Mouse (Mus musculus): Measurements from ENCODE around the gene Por. TPM values are rescaled to one million over a fixed set of nuclear protein-coding genes. Genes with fewer than 3 reads are reported as not detected.

The Por gene
- polyA plus RNA-seq, 1 experiment from 2014 or later, result 67.8 TPM

DNA sequence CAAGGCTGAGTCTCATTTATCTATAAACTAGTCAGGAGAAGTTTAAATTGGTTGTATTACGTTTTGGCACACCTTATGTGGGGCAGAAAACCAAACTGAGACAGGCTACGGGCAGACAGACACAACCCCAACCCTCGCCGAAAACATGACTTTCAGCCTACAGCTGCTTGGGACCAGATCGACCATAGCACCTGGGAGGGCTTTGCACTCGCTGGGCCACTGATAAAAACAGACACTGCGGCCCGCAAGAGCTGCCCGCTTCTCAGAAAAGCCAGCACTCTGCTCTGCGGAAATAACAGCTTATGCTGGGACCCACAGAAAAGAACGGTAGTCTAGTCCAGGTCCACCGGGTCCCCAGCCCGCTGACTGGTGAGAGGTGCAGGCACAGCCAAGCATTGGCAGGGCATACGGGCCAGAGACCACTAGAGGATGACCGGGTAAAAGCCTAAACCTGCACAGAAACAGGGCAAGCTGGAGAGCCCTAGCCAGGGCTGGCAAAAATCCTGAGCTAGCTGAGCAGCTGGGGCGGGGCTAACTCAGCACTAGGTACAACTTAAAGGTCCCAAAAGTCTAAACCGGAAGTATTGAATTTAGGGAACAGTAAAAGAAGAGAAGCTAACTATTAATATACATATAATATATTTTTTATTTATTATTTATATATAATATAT, 12.0 kb upstream of the Por start:
- H3K27ac ChIP-seq, result no peak overlapping the region
- no peaks in the 10 kb centered on the region for H3K36me3 ChIP-seq
- H3K9me3 ChIP-seq, result no peaks in the 10 kb centered on the region
- WGBS, result 47% methylated on average over 17 of the region's 17 CpGs
- no peak for ATAC-seq (ENCODE audit: borderline replicate concordance, extremely low read depth, low FRiP score, low TSS enrichment)
- H3K4me1 ChIP-seq, result no peaks in the 10 kb centered on the region
- no peaks in the 10 kb centered on the region for H3K27me3 ChIP-seq
- H3K9ac ChIP-seq, result no peak overlapping the region
- H3K4me3 ChIP-seq, result no peak overlapping the region
- no peak overlapping the region for H3K4me2 ChIP-seq

DNA sequence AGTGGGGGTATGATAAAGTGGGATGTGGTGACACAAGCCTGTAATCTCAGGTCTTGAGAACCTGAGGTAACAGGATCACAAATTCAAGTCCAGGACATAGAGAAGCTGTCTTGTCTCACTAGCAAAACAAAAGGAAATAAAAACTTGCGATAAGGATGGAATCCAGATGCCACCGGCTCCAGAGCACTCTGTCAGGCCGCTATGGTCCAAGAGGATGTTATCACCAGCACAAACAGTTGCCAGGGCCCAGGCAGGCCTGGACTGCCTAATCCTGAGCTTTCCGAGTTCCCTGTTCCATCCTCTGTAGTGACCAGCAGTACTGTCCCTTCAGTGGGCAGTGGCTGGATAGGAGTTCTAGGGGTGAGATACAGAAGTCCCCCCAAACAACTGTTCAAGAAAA, 9.9 kb upstream of the Por start:
- H3K4me1 ChIP-seq, result no peaks in the 10 kb centered on the region
- no peaks in the 10 kb centered on the region for H3K27me3 ChIP-seq
- no peak overlapping the region for H3K4me2 ChIP-seq
- H3K9ac ChIP-seq, result no peak overlapping the region
- no peak for ATAC-seq (ENCODE audit: borderline replicate concordance, extremely low read depth, low FRiP score, low TSS enrichment)
- H3K36me3 ChIP-seq, result no peaks in the 10 kb centered on the region
- no peak overlapping the region for H3K27ac ChIP-seq
- H3K9me3 ChIP-seq, result no peaks in the 10 kb centered on the region
- 30% methylated on average over 4 of the region's 4 CpGs for WGBS
- H3K4me3 ChIP-seq, result no peak overlapping the region

DNA sequence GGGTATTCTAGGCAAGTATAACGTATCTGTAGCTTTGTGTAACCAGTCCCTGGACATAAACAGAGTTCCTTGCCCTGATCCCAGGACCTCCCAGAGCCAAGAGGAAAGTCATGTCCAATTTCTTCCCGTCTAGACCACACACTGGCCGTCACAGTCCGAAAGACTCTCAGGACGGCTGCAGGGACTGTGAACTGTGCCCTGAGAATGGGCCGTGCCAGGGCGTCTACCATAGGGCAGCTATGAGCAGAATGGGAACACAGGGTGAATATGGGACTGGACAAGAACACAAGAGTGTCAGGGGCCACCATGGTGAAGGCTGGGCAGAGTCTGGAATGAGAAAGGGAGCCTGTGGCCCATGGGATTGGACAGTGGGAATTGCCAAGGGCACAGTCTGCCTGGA, 9.3 kb upstream of the Por start:
- H3K9me3 ChIP-seq, result no peaks in the 10 kb centered on the region
- 72% methylated on average over 7 of the region's 7 CpGs for WGBS

DNA sequence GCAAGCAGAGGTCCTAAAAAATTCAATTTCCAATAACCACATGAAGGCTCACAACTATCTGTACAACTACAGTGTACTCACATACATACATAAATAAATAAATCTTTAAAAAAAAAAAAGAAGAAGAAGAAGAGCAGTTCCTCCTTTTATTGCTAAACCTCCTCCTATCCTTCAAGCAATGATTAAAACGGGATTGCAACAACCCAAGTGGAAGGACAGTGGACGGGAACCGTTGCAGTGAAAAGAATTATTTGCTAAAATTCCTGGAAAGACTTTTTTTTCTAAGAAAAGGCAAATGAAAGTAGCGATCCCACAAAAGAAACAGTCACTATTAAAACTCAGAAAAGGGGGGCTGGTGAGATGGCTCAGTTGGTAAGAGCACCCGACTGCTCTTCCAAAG, 2.9 kb upstream of the Por start:
- ATAC-seq (ENCODE audit: borderline replicate concordance, extremely low read depth, low FRiP score, low TSS enrichment), result no peak
- H3K4me1 ChIP-seq, result no peaks in the 10 kb centered on the region
- 71% methylated on average over 5 of the region's 5 CpGs for WGBS
- H3K27me3 ChIP-seq, result no peaks in the 10 kb centered on the region
- H3K36me3 ChIP-seq, result no peaks in the 10 kb centered on the region
- no peaks in the 10 kb centered on the region for H3K9me3 ChIP-seq
- H3K4me2 ChIP-seq, result no peak overlapping the region
- no peak overlapping the region for H3K27ac ChIP-seq
- no peak overlapping the region for H3K4me3 ChIP-seq
- no peak overlapping the region for H3K9ac ChIP-seq

More for the DNA sequence above, 9.3 kb upstream of the Por start:
- H3K4me1 ChIP-seq, result no peaks in the 10 kb centered on the region
- H3K4me2 ChIP-seq, result no peak overlapping the region
- H3K36me3 ChIP-seq, result no peaks in the 10 kb centered on the region
- no peak for ATAC-seq (ENCODE audit: borderline replicate concordance, extremely low read depth, low FRiP score, low TSS enrichment)
- H3K4me3 ChIP-seq, result no peak overlapping the region
- no peaks in the 10 kb centered on the region for H3K27me3 ChIP-seq
- no peak overlapping the region for H3K9ac ChIP-seq
- no peak overlapping the region for H3K27ac ChIP-seq

DNA sequence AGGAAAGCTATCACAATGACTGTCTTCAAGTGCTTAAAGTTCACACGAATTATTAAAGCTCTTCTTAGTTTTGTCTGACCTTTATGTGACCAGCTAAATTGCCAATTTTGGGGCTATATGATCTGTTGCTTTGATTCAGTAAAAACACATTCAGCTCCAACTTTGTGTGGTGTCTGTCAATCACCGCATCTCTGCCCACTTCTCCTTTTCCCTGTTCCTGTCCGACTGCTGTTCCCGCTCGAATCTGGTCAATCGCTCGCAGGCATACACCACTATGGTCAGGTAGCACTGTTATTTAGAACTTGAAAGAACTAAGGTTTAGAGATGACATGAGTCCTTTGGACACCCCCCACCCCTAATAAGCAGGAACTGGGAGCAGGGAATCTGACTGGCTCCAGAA, 1.8 kb upstream of the Por start:
- 87% methylated on average over 7 of the region's 7 CpGs for WGBS
- no peak overlapping the region for H3K9ac ChIP-seq
- ATAC-seq (ENCODE audit: borderline replicate concordance, extremely low read depth, low FRiP score, low TSS enrichment), result no peak

DNA sequence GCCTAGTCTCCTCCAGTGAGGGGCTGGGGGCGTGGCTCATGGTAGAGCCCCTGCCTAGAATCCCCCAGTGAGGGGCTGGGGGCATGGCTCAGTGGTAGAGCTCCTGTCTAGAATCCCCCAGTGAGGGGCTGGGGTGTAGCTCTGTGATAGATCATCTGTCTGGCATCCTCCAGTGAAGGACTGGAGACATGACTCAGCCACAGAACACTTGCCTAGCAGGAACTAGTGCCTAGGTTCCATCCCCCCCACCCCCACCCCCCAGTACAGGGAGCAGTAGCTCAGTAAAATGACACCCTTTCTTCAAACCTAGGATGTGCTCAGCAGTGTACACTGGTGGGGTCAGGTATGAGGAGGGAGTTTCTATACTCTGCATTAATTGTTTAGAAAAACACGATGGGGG, 1.0 kb downstream of the Por start:
- 73% methylated on average over 2 of the region's 2 CpGs for WGBS
- ATAC-seq (ENCODE audit: borderline replicate concordance, extremely low read depth, low FRiP score, low TSS enrichment), result no peak; the same call in 1 of the 2 replicates
- H3K9ac ChIP-seq, result no peak overlapping the region
- no peak overlapping the region for H3K4me2 ChIP-seq
- H3K4me1 ChIP-seq, result peaks cover 15% of the 10 kb centered on the region
- H3K9me3 ChIP-seq, result no peaks in the 10 kb centered on the region
- H3K27me3 ChIP-seq, result peaks cover 4% of the 10 kb centered on the region; the same call in 1 of the 2 replicates
- no peak overlapping the region for H3K4me3 ChIP-seq
- H3K36me3 ChIP-seq, result no peaks in the 10 kb centered on the region
- H3K27ac ChIP-seq, result no peak overlapping the region

More for the DNA sequence above, 1.8 kb upstream of the Por start:
- no peak overlapping the region for H3K4me2 ChIP-seq
- H3K27me3 ChIP-seq, result no peaks in the 10 kb centered on the region
- H3K9me3 ChIP-seq, result no peaks in the 10 kb centered on the region
- H3K36me3 ChIP-seq, result no peaks in the 10 kb centered on the region
- H3K4me3 ChIP-seq, result no peak overlapping the region
- no peak overlapping the region for H3K27ac ChIP-seq
- H3K4me1 ChIP-seq, result 0 out of 2 replicates have a peak, but pooled peaks cover 4% of the 10 kb centered on the region

DNA sequence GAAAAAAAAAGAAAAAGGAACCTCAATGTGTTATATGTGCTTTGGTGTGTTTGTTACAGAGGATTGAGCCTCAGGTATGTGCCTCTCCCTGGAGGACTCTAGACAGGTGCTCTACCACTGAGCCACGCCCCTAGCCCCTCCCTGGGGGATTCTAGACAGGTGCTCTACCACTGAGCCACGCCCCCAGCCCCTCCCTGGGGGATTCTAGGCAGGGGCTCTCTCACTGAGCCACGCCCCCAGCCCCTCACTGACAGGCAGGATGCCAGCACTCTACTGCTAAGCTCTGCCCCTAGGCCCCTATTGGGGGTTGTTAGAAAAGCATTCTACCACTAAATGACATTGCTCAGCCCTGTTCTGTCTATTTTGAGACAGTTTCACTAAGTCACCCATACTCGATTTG, 2.7 kb downstream of the Por start:
- peaks cover 15% of the 10 kb centered on the region for H3K4me1 ChIP-seq
- H3K9ac ChIP-seq, result no peak overlapping the region
- H3K27ac ChIP-seq, result no peak overlapping the region
- no peak for ATAC-seq (ENCODE audit: borderline replicate concordance, extremely low read depth, low FRiP score, low TSS enrichment)
- 65% methylated on average over 4 of the region's 4 CpGs for WGBS
- H3K9me3 ChIP-seq, result no peaks in the 10 kb centered on the region
- no peak overlapping the region for H3K4me2 ChIP-seq
- peaks cover 4% of the 10 kb centered on the region; the same call in 1 of the 2 replicates for H3K27me3 ChIP-seq
- no peak overlapping the region for H3K4me3 ChIP-seq
- H3K36me3 ChIP-seq, result no peaks in the 10 kb centered on the region

DNA sequence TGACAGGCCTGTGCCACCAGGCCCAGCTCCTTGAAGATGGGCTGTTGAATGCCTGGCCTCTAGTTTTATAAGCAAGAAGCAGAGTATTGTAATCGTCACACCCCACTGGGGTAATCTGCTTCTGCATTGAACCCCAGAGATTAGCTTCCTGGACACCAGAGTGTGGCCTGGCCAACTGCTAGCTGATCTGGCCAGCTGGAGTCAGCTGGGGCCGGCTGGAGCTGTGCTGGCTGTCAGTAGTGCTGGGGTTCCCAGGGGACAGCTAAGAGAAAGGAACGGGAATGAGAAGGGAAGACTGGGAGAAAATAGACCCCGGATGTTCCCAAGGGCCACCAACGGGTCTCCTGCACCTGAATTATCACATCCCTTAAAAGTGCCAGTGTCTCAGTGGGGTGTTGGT, 3.1 kb downstream of the Por start:
- Histone ChIP-seq H3K27me3 (peaks cover 4% of the 10 kb centered on the region; the same call in 1 of the 2 replicates), H3K36me3 (no peaks in the 10 kb centered on the region), H3K4me2 (no peak overlapping the region), H3K4me3 (no peak overlapping the region), H3K4me1 (peaks cover 15% of the 10 kb centered on the region), H3K9me3 (no peaks in the 10 kb centered on the region), H3K27ac (no peak overlapping the region), H3K9ac (no peak overlapping the region)
- ATAC-seq (ENCODE audit: borderline replicate concordance, extremely low read depth, low FRiP score, low TSS enrichment), result no peak
- 65% methylated on average over 5 of the region's 5 CpGs for WGBS

DNA sequence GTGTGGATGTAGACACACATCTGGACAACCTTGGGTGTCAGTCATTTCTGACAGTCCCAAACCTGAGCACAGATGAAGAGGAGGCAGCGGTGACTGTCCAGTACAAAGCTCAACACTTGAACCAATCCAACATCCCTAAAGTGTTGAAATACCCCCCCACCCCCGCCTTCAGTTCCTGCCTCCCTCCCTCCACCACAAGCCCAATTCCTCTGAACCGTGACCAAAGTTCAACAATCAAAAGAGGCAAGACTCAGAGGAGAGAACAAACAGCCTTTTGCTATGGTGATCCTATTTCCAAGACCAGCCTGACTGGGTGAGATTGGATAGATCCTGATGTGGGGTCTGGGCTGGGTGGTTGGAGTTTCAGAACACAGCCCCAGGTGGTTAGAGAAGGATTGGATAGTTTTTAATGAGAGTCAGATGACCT, 4.5 kb downstream of the Por start:
- Histone ChIP-seq H3K4me1 (peaks cover 15% of the 10 kb centered on the region), H3K27me3 (peaks cover 4% of the 10 kb centered on the region; the same call in 1 of the 2 replicates), H3K27ac (no peak overlapping the region), H3K4me2 (no peak overlapping the region; the same call in 1 of the 2 replicates), H3K9ac (no peak overlapping the region), H3K36me3 (no peaks in the 10 kb centered on the region), H3K4me3 (no peak overlapping the region), H3K9me3 (no peaks in the 10 kb centered on the region)
- WGBS, result 27% methylated on average over 3 of the region's 3 CpGs
- ATAC-seq (ENCODE audit: borderline replicate concordance, extremely low read depth, low FRiP score, low TSS enrichment), result no peak

DNA sequence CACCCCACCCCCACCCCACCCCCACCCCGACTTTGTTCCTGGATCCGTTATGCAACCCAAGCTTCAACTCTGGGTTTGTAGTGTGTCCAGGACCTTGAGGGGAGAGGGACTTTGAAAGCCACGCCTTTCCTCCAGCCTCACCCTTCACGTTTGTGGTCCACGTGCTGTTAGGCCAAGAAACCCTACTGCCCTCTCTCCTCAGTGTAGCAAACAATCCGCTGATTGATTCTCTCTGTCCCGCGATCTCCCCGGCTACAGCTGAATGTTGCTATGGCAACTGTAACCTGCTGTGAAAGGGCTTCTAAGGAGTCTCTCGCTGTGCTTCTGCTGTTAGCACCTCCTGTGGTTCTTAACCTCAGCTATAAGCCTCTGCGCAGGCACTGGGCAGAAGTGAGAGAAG, 5.0 kb downstream of the Por start:
- Histone ChIP-seq H3K4me3 (no peak overlapping the region), H3K36me3 (no peaks in the 10 kb centered on the region), H3K27ac (no peak overlapping the region), H3K4me1 (peaks cover 15% of the 10 kb centered on the region), H3K4me2 (peak overlapping the region; percentile 18; the same call in 1 of the 2 replicates), H3K9ac (no peak overlapping the region), H3K27me3 (peaks cover 4% of the 10 kb centered on the region; the same call in 1 of the 2 replicates), H3K9me3 (no peaks in the 10 kb centered on the region)
- WGBS, result 1% methylated on average over 11 of the region's 11 CpGs
- ATAC-seq (ENCODE audit: borderline replicate concordance, extremely low read depth, low FRiP score, low TSS enrichment), result peak; percentile 43

DNA sequence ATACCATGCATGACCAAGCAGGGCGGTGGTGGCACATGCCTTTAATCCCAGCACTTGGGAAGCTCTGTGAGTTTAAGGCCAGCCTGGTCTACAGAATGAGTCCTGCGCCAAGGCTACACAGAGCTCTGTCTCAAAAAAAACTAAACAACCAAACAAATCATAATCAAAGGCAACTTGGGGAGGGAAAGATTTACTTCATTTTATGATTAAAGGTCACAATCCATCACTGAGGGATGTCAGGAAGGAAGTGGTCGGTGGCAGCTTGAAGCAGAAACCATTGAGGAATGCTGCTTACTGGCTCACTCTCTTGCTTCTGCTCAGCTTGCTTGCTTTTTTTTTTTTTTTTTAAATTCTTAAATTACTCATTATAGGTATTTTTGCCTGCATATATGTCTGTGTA, 6.9 kb downstream of the Por start:
- H3K36me3 ChIP-seq, result no peaks in the 10 kb centered on the region
- H3K9me3 ChIP-seq, result no peaks in the 10 kb centered on the region
- no peak for ATAC-seq (ENCODE audit: borderline replicate concordance, extremely low read depth, low FRiP score, low TSS enrichment)
- H3K27me3 ChIP-seq, result peaks cover 4% of the 10 kb centered on the region; the same call in 1 of the 2 replicates
- no peak overlapping the region for H3K4me3 ChIP-seq
- peaks cover 15% of the 10 kb centered on the region for H3K4me1 ChIP-seq
- H3K9ac ChIP-seq, result no peak overlapping the region
- whole genome bisulfite sequencing, result 54% methylated on average over 3 of the region's 3 CpGs
- H3K27ac ChIP-seq, result no peak overlapping the region
- no peak overlapping the region for H3K4me2 ChIP-seq

DNA sequence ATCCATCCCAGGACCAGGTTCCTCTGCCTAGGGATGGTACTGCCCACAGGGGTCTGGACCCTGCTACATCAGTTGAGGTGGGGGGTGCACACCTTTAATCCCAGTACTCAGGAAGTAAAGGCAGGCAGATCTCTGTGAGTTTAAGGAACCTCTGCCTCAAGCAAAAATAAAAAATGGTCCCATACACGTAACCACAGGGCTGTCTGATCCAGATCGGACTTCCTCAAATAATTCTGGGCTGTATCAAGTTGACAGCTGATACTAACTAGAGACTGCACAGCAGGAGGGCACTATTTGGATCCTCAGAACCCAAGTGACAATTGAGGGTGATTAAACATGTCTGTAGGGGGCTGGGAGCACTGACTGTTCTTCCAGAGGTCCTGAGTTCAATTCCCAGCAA, 7.4 kb downstream of the Por start:
- H3K4me3 ChIP-seq, result no peak overlapping the region
- no peaks in the 10 kb centered on the region for H3K9me3 ChIP-seq
- peaks cover 4% of the 10 kb centered on the region; the same call in 1 of the 2 replicates for H3K27me3 ChIP-seq
- H3K4me2 ChIP-seq, result no peak overlapping the region
- ATAC-seq (ENCODE audit: borderline replicate concordance, extremely low read depth, low FRiP score, low TSS enrichment), result no peak
- 72% methylated on average over 2 of the region's 2 CpGs for WGBS
- no peak overlapping the region for H3K9ac ChIP-seq
- no peak overlapping the region for H3K27ac ChIP-seq
- H3K4me1 ChIP-seq, result peaks cover 15% of the 10 kb centered on the region
- H3K36me3 ChIP-seq, result no peaks in the 10 kb centered on the region
